Mouse (Mus musculus) testis, adult 2 months (tissue): ENCODE measurements around the gene Hoxd13.

Experiments used
- CTCF ChIP-seq: fragments of 200-500 bp; IDR thresholded peaks from 2 replicates; pipeline ENCODE4 v1.5.1; 2012; ENCODE audit warnings: low read depth, mild to moderate bottlenecking, inconsistent platforms, low read length, moderate library complexity; ENCODE audit not compliant: control insufficient read depth, insufficient read depth, insufficient replicate concordance
- POLR2A ChIP-seq: fragments of 200-500 bp; IDR thresholded peaks from 2 replicates; pipeline ENCODE4 v1.6.1; 2012; ENCODE audit warnings: low read depth, mild to moderate bottlenecking, inconsistent platforms, low read length, moderate library complexity; ENCODE audit not compliant: control insufficient read depth

DNA sequence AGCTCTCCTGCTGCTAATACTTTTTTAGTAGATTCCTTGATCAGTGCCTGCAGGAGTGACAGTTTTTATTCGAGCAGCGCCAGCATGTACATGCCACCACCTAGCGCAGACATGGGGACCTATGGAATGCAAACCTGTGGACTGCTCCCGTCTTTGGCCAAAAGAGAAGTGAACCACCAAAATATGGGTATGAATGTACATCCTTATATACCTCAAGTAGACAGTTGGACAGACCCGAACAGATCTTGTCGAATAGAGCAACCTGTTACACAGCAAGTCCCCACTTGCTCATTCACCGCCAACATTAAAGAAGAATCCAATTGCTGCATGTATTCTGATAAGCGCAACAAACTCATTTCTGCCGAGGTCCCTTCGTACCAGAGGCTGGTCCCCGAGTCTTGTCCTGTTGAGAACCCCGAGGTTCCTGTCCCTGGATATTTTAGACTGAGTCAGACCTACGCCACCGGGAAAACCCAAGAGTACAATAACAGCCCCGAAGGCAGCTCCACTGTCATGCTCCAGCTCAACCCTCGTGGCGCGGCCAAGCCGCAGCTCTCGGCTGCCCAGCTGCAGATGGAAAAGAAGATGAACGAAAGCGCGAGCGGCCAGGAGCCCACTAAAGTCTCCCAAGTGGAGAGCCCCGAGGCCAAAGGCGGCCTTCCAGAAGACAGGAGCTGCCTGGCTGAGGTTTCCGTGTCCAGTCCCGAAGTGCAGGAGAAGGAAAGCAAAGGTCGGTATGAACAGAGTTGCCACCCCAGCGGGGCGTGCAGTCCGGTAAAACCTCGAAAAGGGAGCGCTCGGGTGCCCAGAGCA lies 24.1 kb downstream of the Hoxd13 start:
- TF ChIP-seq CTCF (no peak), POLR2A (no peak)
